Mouse (Mus musculus): Measurements from ENCODE around the gene Gjd2. TPM values are rescaled to one million over a fixed set of nuclear protein-coding genes. Genes with fewer than 3 reads are reported as not detected.

The Gjd2 gene
- polyA plus RNA-seq, 1 experiment from 2014 or later: 0.24 TPM

DNA sequence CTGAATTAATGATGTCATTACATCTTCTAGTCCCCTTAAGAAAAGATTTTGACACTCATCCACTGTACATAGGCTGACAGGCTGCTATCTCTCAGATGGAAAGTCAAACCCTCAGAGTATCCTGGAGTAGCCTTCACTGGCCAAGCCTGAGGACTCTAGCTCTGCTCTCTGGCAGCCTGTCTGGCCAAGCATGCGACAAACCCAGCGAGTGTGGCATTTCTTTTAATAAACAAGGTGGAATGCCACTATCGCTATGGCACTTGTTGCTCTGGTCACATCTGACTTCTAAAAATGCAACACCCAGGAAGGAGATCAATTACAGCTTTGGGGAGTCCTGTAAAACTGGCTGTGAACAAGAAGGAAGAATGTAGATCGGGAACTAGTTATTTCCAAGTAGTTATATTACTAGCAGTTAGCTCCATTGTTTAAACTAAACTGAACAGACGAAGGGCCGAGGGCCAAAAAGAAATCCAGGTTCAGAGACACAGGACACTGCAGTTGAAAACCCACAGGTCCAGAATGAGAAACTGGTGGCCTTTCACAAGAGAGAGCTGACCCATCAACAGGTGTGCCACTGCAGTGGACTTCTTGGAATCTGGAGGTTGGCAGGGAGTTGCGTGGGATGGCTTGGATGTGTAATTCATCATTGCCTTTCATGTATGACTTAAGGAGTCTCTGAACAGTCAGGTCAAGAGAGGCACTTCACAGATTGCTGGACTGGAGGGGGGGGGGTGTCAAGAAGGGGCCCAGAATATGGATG, 37.9 kb upstream of the Gjd2 start:
- ATAC-seq (ENCODE audit: low read depth) (no peak), DNase-seq (ENCODE audit: low spot score) (no peak)
- H3K9me3 ChIP-seq (ENCODE audit: control insufficient read depth, low read length): no peaks in the 10 kb centered on the region
- H3K4me2 ChIP-seq (ENCODE audit: low read depth, low read length): no peak overlapping the region
- no peak overlapping the region for H3K27ac ChIP-seq (replicated peaks; ENCODE audit: low read depth, low read length)
- 93% methylated on average over 7 of the region's 7 CpGs for WGBS
- H3K4me1 ChIP-seq (ENCODE audit: control insufficient read depth, insufficient read depth, low read length): peaks cover 5% of the 10 kb centered on the region; the same call in 1 of the 2 replicates
- H3K36me3 ChIP-seq (ENCODE audit: control insufficient read depth, insufficient read depth, low read length): no peaks in the 10 kb centered on the region
- H3K27me3 ChIP-seq (replicated peaks; ENCODE audit: control insufficient read depth, insufficient read depth, low read length): no peaks in the 10 kb centered on the region
- peak overlapping the region; percentile 13 for H3K4me3 ChIP-seq (ENCODE audit: low read depth, low read length)
- H3K9ac ChIP-seq (ENCODE audit: low read depth, low read length): peak overlapping the region; percentile 34; the same call in 1 of the 2 replicates

- H3K36me3 ChIP-seq (ENCODE audit: control insufficient read depth, insufficient read depth, low read length): no peaks in the 10 kb centered on the region
- no peaks in the 10 kb centered on the region for H3K9me3 ChIP-seq (ENCODE audit: control insufficient read depth, low read length)
- WGBS: 94% methylated on average over 7 of the region's 7 CpGs
- DNase-seq (ENCODE audit: low spot score): no peak
- ATAC-seq (ENCODE audit: low read depth): no peak
- no peak overlapping the region for H3K4me2 ChIP-seq (ENCODE audit: low read depth, low read length)
- no peaks in the 10 kb centered on the region for H3K27me3 ChIP-seq (replicated peaks; ENCODE audit: control insufficient read depth, insufficient read depth, low read length)
- H3K27ac ChIP-seq (replicated peaks; ENCODE audit: low read depth, low read length): no peak overlapping the region
- no peak overlapping the region; the same call in 1 of the 2 replicates for H3K4me3 ChIP-seq (ENCODE audit: low read depth, low read length)
- peaks cover 5% of the 10 kb centered on the region; the same call in 1 of the 2 replicates for H3K4me1 ChIP-seq (ENCODE audit: control insufficient read depth, insufficient read depth, low read length)
- H3K9ac ChIP-seq (ENCODE audit: low read depth, low read length): no peak overlapping the region; the same call in 1 of the 2 replicates
Observed at GRCm38 (mm10) chr2:114050150-114050549, 36.7 kb upstream of the Gjd2 start.

DNA sequence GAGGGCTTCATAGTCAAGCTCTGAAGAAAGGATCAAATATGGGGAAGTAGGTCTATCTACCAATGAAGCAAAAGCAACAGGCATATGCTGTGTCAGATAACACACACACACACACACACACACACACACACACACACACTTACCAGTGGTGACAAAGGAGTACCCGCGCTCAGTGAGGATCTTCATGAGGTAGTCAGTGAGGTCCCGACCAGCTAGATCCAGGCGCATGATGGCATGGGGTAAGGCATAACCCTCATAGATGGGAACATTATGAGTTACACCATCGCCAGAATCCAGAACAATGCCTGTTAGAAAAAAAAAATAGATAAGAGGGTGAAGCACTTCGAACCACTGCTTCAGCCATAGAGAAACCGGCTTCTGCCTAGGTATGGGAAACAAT, 36.0 kb upstream of the Gjd2 start:
- H3K36me3 ChIP-seq (ENCODE audit: control insufficient read depth, insufficient read depth, low read length): no peaks in the 10 kb centered on the region
- no peaks in the 10 kb centered on the region for H3K9me3 ChIP-seq (ENCODE audit: control insufficient read depth, low read length)
- WGBS: 94% methylated on average over 7 of the region's 7 CpGs
- ATAC-seq (ENCODE audit: low read depth) (no peak), DNase-seq (ENCODE audit: low spot score) (no peak)
- H3K9ac ChIP-seq (ENCODE audit: low read depth, low read length): no peak overlapping the region
- no peaks in the 10 kb centered on the region for H3K27me3 ChIP-seq (replicated peaks; ENCODE audit: control insufficient read depth, insufficient read depth, low read length)
- no peak overlapping the region for H3K4me3 ChIP-seq (ENCODE audit: low read depth, low read length)
- no peak overlapping the region for H3K4me2 ChIP-seq (ENCODE audit: low read depth, low read length)
- no peak overlapping the region for H3K27ac ChIP-seq (replicated peaks; ENCODE audit: low read depth, low read length)
- H3K4me1 ChIP-seq (ENCODE audit: control insufficient read depth, insufficient read depth, low read length): peaks cover 5% of the 10 kb centered on the region; the same call in 1 of the 2 replicates

DNA sequence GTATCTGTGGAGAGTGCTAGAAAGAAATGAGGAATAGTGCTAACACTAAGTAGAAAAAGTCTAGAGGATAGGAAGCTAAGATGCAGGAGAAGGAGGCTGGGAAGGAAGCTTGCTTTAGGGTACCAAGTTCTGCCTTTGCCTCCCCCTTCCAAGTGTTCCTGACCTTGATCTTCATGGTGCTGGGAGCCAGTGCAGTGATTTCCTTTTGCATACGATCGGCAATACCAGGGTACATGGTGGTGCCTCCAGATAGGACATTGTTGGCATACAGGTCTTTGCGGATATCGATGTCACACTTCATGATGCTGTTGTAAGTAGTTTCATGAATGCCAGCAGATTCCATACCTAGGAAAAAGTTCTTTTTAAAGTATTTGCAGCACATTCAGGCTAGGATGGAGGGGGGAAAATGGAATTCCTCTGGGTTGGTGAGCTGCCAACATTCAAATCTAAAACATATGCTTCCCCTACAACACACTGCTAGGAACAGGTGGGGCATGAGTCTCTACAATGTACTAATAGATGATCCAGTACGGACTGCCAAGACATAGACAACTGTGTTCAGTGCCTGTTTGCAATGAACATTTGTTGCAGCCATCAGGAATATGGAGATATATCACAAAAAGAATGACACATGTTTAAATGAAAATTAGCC, 34.7 kb upstream of the Gjd2 start:
- DNase-seq (ENCODE audit: low spot score): peak; percentile 79
- H3K36me3 ChIP-seq (ENCODE audit: control insufficient read depth, insufficient read depth, low read length): no peaks in the 10 kb centered on the region
- WGBS: 45% methylated on average over 5 of the region's 5 CpGs
- no peak overlapping the region for H3K4me2 ChIP-seq (ENCODE audit: low read depth, low read length)
- no peak overlapping the region for H3K9ac ChIP-seq (ENCODE audit: low read depth, low read length)
- H3K9me3 ChIP-seq (ENCODE audit: control insufficient read depth, low read length): no peaks in the 10 kb centered on the region
- H3K27me3 ChIP-seq (replicated peaks; ENCODE audit: control insufficient read depth, insufficient read depth, low read length): no peaks in the 10 kb centered on the region
- H3K4me1 ChIP-seq (ENCODE audit: control insufficient read depth, insufficient read depth, low read length): peaks cover 5% of the 10 kb centered on the region; the same call in 1 of the 2 replicates
- H3K27ac ChIP-seq (replicated peaks; ENCODE audit: low read depth, low read length): no peak overlapping the region; the same call in 1 of the 2 replicates
- H3K4me3 ChIP-seq (ENCODE audit: low read depth, low read length): no peak overlapping the region
- ATAC-seq (ENCODE audit: low read depth): peak; percentile 64; the same call in 1 of the 2 replicates

DNA sequence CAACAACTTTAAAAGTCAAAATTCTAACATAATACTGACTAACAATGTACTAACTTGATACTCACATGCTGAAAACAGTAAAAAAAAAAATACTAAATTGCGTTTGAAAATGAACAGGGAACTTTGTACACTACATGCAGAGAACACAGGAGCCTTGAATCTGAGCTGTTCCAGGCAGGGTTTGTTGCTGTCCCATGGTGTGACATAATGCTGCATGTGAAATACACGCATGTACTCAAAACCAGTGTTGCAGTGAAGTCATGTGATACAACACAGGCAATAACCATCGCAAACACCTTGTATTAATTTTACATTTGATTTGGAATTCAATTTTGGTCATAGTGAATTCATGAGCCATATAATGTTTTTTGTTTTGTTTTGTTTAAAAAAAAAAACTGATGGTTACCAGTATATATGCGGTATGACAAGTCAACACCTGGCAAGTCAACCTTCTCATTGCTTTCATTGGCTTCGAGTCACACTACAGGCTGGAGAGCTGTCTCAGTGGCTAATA, 32.8 kb upstream of the Gjd2 start:
- H3K27ac ChIP-seq (replicated peaks; ENCODE audit: low read depth, low read length): no peak overlapping the region
- peaks cover 5% of the 10 kb centered on the region; the same call in 1 of the 2 replicates for H3K4me1 ChIP-seq (ENCODE audit: control insufficient read depth, insufficient read depth, low read length)
- no peak overlapping the region for H3K9ac ChIP-seq (ENCODE audit: low read depth, low read length)
- no peak for ATAC-seq (ENCODE audit: low read depth)
- no peaks in the 10 kb centered on the region for H3K9me3 ChIP-seq (ENCODE audit: control insufficient read depth, low read length)
- H3K27me3 ChIP-seq (replicated peaks; ENCODE audit: control insufficient read depth, insufficient read depth, low read length): no peaks in the 10 kb centered on the region
- WGBS: 86% methylated on average over 5 of the region's 5 CpGs
- H3K4me3 ChIP-seq (ENCODE audit: low read depth, low read length): no peak overlapping the region
- no peak overlapping the region for H3K4me2 ChIP-seq (ENCODE audit: low read depth, low read length)
- no peaks in the 10 kb centered on the region for H3K36me3 ChIP-seq (ENCODE audit: control insufficient read depth, insufficient read depth, low read length)
- no peak for DNase-seq (ENCODE audit: low spot score)

- DNase-seq (ENCODE audit: low spot score): no peak
- Histone ChIP-seq H3K9ac (ENCODE audit: low read depth, low read length) (no peak overlapping the region), H3K9me3 (ENCODE audit: control insufficient read depth, low read length) (no peaks in the 10 kb centered on the region), H3K4me1 (ENCODE audit: control insufficient read depth, insufficient read depth, low read length) (no peaks in the 10 kb centered on the region), H3K4me3 (ENCODE audit: low read depth, low read length) (no peak overlapping the region), H3K27me3 (replicated peaks; ENCODE audit: control insufficient read depth, insufficient read depth, low read length) (no peaks in the 10 kb centered on the region), H3K27ac (replicated peaks; ENCODE audit: low read depth, low read length) (no peak overlapping the region), H3K36me3 (ENCODE audit: control insufficient read depth, insufficient read depth, low read length) (no peaks in the 10 kb centered on the region), H3K4me2 (ENCODE audit: low read depth, low read length) (no peak overlapping the region)
- 60% methylated on average over 2 of the region's 2 CpGs for WGBS
- ATAC-seq (ENCODE audit: low read depth): no peak
Observed at GRCm38 (mm10) chr2:114037926-114038325, 24.5 kb upstream of the Gjd2 start.

DNA sequence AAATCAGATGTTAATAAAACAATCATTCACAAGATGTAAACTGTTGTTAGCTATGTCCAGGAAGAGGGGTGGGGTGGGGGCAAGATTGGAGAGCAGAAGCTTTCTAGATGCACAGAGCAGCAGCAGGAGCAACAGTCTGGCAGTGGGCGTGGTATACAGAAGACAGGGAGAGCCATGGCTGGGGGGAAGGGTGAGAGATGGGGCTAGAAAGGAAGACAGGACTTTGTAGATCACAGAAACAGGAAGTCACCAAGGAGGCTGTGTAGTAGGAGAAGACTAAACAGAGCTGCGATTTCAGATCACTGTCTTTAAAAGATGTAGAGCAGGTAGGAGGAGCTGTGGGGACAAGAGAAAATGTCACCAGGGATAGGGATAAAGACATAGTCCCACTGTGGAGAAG, 18.8 kb upstream of the Gjd2 start:
- Histone ChIP-seq H3K27me3 (replicated peaks; ENCODE audit: control insufficient read depth, insufficient read depth, low read length) (no peaks in the 10 kb centered on the region), H3K4me2 (ENCODE audit: low read depth, low read length) (no peak overlapping the region), H3K9ac (ENCODE audit: low read depth, low read length) (no peak overlapping the region), H3K36me3 (ENCODE audit: control insufficient read depth, insufficient read depth, low read length) (no peaks in the 10 kb centered on the region), H3K9me3 (ENCODE audit: control insufficient read depth, low read length) (no peaks in the 10 kb centered on the region), H3K4me3 (ENCODE audit: low read depth, low read length) (no peak overlapping the region), H3K27ac (replicated peaks; ENCODE audit: low read depth, low read length) (no peak overlapping the region), H3K4me1 (ENCODE audit: control insufficient read depth, insufficient read depth, low read length) (no peaks in the 10 kb centered on the region; the same call in 1 of the 2 replicates)
- ATAC-seq (ENCODE audit: low read depth): no peak
- DNase-seq (ENCODE audit: low spot score): no peak
- WGBS: 46% methylated on average over 2 of the region's 2 CpGs

GRCm38 (mm10) chr2:114023383-114023782, 10.0 kb upstream of the Gjd2 start:
- ATAC-seq (ENCODE audit: low read depth) (no peak), DNase-seq (ENCODE audit: low spot score) (no peak)
- no peak overlapping the region for H3K4me3 ChIP-seq (ENCODE audit: low read depth, low read length)
- 87% methylated on average over 6 of the region's 6 CpGs for WGBS
- H3K9ac ChIP-seq (ENCODE audit: low read depth, low read length): no peak overlapping the region
- no peak overlapping the region for H3K27ac ChIP-seq (replicated peaks; ENCODE audit: low read depth, low read length)
- H3K36me3 ChIP-seq (ENCODE audit: control insufficient read depth, insufficient read depth, low read length): no peaks in the 10 kb centered on the region
- H3K27me3 ChIP-seq (replicated peaks; ENCODE audit: control insufficient read depth, insufficient read depth, low read length): no peaks in the 10 kb centered on the region
- no peaks in the 10 kb centered on the region for H3K9me3 ChIP-seq (ENCODE audit: control insufficient read depth, low read length)
- no peaks in the 10 kb centered on the region for H3K4me1 ChIP-seq (ENCODE audit: control insufficient read depth, insufficient read depth, low read length)
- H3K4me2 ChIP-seq (ENCODE audit: low read depth, low read length): no peak overlapping the region

Measured in embryonic facial prominence, embryonic 14.5 days (tissue).